ENCODE assay signal across 8 mouse cellular contexts in the genomic region with DNA sequence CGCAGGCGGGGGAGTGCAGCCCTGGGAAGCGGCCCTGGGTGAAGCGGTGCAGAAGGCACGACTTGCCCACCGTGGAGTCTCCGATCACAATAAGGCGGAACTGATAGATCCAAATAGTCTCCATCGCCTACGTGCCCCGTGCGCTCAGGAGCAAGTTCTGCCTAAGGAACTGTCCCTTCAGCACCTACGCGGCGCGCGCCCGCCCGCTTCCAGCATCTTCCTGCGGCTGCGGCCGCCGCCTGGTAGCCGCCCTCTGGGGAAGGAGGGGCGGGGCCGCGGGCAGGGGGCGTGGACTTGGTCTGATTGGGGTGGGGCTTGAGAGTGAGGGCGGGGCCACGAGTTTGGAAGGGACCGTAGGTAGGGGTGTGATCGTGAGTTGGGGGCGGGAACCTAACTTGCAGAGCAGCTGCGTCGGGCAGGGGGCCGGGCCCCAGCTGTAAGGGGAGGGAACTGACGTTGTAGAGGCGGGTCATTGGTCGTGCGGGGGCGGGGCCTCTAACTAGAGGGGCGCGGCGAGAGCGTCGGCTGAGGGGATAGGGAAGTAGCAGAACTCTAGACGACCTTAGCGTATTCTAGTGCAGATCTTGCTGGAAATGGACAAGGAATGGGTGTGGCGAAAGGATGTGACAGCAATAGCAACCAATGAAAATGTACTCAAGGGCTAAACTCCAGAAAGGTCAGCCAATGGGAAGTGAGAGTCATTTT. TPM values are rescaled to one million over a fixed set of nuclear protein-coding genes. Genes with fewer than 3 reads are reported as not detected.
DNase-seq lines count a peak whose midpoint lies in the region; ATAC-seq and TF ChIP-seq lines count a peak whose summit lies in the region.

TSS of gene Rab39 (minus strand) at position 241 of the 705 bp plus-strand sequence.

- peak within 1 kb of the TSS; percentile 79 for H3K4me3 ChIP-seq in hindbrain, embryonic 16.5 days (ENCODE audit: low read length)
- peak within 1 kb of the TSS; percentile 55 for H3K4me3 ChIP-seq in left cerebral cortex, adult 2 months
- H3K4me3 ChIP-seq in macrophage (ENCODE audit: inconsistent target) = peak within 1 kb of the TSS; percentile 41

- peaks cover 4% of the 10 kb centered on the region for H3K4me1 ChIP-seq in hindbrain, embryonic 16.5 days (ENCODE audit: control insufficient read depth, insufficient read depth, low read depth, low read length)

- under 1% methylated on average over 46 of the region's 49 CpGs for WGBS in hindbrain, embryonic 16.5 days
- under 1% methylated on average over 47 of the region's 49 CpGs for WGBS in macrophage (ENCODE audit: missing documents)

- ATAC-seq in hindbrain, embryonic 16.5 days = peak; percentile 98

- H3K79me2 ChIP-seq in macrophage (ENCODE audit: inconsistent target) = no peaks in the 10 kb centered on the region

- H3K27me3 ChIP-seq in hindbrain, embryonic 16.5 days (replicated peaks; ENCODE audit: control insufficient read depth, insufficient read depth, low read length) = no peaks in the 10 kb centered on the region

- DNase-seq in WW6 (ENCODE audit: low read depth, low spot score) = peak; percentile 95
- peak; percentile 68 to 85 for DNase-seq in cerebellum, postnatal 4 days (ENCODE audit: low spot score in 2 of 2)
- peak; percentile 55 for DNase-seq in gastrocnemius, adult 18-20 months (ENCODE audit: low spot score)
- peak; percentile 70 to 79 for DNase-seq in left cerebral cortex, adult 2 months (ENCODE audit: extremely low spot score in 1 of 2, low spot score in 2 of 2)
- DNase-seq in retina, postnatal 7 days (ENCODE audit: low read depth, low spot score) = peak; percentile 67
- DNase-seq in urinary bladder, adult 2 months (ENCODE audit: low spot score) = peak; percentile 30

- intact Hi-C loops in left cerebral cortex, adult 2 months (cut with DNase I) = no loop called here

- TF ChIP-seq CTCF in left cerebral cortex, adult 2 months (IDR thresholded peaks at IDR 0.05) = no peak

- H3K9ac ChIP-seq in hindbrain, embryonic 16.5 days (ENCODE audit: low read depth, low read length) = peak within 1 kb of the TSS; percentile 77

- H3K36me3 ChIP-seq in hindbrain, embryonic 16.5 days (ENCODE audit: control insufficient read depth, insufficient read depth, low read length) = no peaks in the 10 kb centered on the region
- no peaks in the 10 kb centered on the region for H3K36me3 ChIP-seq in macrophage (ENCODE audit: inconsistent target)

- H3K27ac ChIP-seq in hindbrain, embryonic 16.5 days (ENCODE audit: low read depth, low read length) = peak within 1 kb of the TSS; percentile 67; the same call in 1 of the 2 replicates
- no peak within 1 kb of the TSS for H3K27ac ChIP-seq in left cerebral cortex, adult 2 months
- H3K27ac ChIP-seq in macrophage = 0 out of 2 replicates have a peak within 1 kb of the TSS, but pooled peaks have one; percentile 13

- H3K9me3 ChIP-seq in hindbrain, embryonic 16.5 days (ENCODE audit: control insufficient read depth, low read length) = no peaks in the 10 kb centered on the region

- H3K4me2 ChIP-seq in hindbrain, embryonic 16.5 days (ENCODE audit: low read length) = peak within 1 kb of the TSS; percentile 57

RNA-seq across cellular contexts. Expression of gene Rab39, which starts in this region (rescaled TPM):
- total RNA-seq in gastrocnemius, adult 18-20 months (2021) = not detected
- 3.7 and 3.8 TPM in 2 replicates for polyA plus RNA-seq in hindbrain, embryonic 16.5 days (2015; fragmentation: Nextera tagmentation; extraction: Ambion mirVana)
- total RNA-seq in left cerebral cortex, adult 2 months (2021) = 1 to 10 TPM; 1.8 TPM
- total RNA-seq in macrophage (2018; cell fraction: chromatin; rRNA removed) = 1 to 10 TPM in 13 of 26 experiments, under 1 TPM in 11, not detected in 2; 0.25 to 6.6 (median 1.2) TPM
- 1 to 10 TPM in 16 of 26 experiments, under 1 TPM in 10; 0.42 to 4.9 (median 1.2) TPM for total RNA-seq in macrophage (2018; cell fraction: cytosol; rRNA removed)
- 1 to 10 TPM in 14 of 26 experiments, under 1 TPM in 12; 0.24 to 6.4 (median 1.3) TPM for total RNA-seq in macrophage (2018; cell fraction: nucleus; rRNA removed)
- 0.79 to 1.9 TPM (median 1.4 TPM) in 3 replicates for polyA plus RNA-seq in macrophage (2018)
- polyA plus RNA-seq in urinary bladder, adult 2 months (2012; rRNA removed) = 0.36 and 0.37 TPM in 2 replicates

Comparison
In these comparisons a context has a peak if more than half of its experiments do, and no peak if none do; other contexts are left out.
1. Peak in DNase-seq in gastrocnemius, adult 18-20 months; RNA of the gene not detected or under 1 TPM.
2. Peak in DNase-seq in urinary bladder, adult 2 months; RNA of the gene not detected or under 1 TPM.
3. DNase-seq: peak in every context shown above with its lines; median percentile 95 in WW6; 76 in cerebellum, postnatal 4 days; 74 in left cerebral cortex, adult 2 months; 67 in retina, postnatal 7 days; 55 in gastrocnemius, adult 18-20 months; 30 in urinary bladder, adult 2 months.